Mouse (Mus musculus): ENCODE results near the gene Rnf115.

Rnf115 gene

DNA sequence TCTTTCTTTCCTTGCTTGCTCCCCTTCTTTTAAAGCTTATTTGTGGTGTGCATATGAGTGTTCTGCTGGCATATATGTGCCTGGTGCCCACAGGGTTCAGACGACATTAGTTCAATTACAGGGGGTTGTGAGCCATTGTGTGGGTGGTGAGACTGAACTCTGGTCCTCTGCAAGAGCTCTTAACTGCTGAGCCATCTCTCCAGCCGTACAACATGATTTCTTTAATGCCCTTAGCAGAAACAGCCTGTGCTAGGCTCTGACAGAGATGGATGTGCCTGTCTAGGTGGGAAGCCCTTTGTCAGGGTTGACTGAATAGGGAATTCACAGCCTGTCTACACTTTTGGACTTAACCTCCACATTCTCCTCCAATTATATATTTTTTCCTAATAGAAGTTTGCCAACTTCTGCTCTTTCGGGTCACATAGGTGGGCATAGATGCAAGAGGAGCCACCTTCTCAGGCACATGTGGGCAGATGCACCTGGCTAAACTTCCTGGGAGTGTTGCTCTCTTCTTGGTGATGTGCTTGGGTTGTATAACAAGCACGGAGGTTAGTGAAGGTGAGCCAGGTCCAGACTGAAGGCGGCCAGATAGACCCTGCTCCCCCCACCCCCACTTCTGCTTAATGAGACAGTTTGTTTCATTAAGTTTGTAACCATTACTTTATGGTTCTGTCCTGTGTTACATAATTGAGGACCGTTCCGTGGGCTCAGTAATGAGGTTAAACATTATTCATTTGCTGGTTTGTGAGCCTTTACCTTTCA lies 107.3 kb downstream of the Rnf115 start:
- no peak for DNase-seq (ENCODE audit: low spot score in 2 of 2)

GRCm38 (mm10) chr3:96836414-96836813 lies 109.0 kb downstream of the Rnf115 start:
- no peak for DNase-seq (ENCODE audit: low spot score in 2 of 2)

DNA sequence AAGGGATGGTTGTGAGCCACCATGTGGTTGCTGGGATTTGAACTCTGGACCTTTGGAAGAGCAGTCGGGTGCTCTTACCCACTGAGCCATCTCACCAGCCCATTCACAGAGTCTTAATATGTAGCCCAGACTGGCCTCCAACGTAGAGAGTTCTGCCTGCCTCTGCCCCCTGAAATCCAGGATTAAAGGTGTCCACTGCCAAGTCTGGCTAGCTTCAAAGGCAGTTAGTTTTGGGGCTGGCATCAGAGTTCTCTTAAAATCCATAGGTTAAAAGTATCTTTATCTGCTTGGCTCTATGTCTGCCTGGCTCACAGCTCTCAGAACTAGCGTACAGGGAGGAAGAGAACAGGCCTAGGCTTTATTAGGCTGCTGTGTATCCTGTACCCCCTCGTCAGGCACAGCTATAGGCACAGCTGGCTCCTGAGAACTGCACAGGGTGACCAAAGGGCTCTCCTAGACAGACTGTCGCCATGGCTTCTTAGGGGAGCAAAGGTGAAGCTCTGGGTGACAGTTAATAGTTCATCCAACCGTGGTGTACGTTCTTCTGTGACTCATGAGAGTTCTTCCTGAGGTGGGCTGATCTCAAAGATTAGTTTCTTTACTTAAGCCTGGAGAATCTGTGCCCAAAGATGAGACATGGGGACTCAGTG lies 111.7 kb downstream of the Rnf115 start:
- DNase-seq (ENCODE audit: low spot score in 2 of 2): no peak
